Mouse (Mus musculus): ENCODE results near the gene Snx21. TPM values are rescaled to one million over a fixed set of nuclear protein-coding genes. Genes with fewer than 3 reads are reported as not detected.

Snx21 gene
- polyA plus RNA-seq, 1 experiment from 2014 or later, result 35.6 TPM

Other genes starting within 250 kb of the Snx21 start
- 1.4 and 3.0 TPM in 2 replicates for gene Wfdc2, start 223.4 kb upstream of the Snx21 start, polyA plus RNA-seq (2015; fragmentation: Nextera tagmentation; extraction: Ambion mirVana)
- not detected in 2 replicates for gene Spint3, start 212.4 kb upstream of the Snx21 start, polyA plus RNA-seq (2015; fragmentation: Nextera tagmentation; extraction: Ambion mirVana)
- not detected in 2 replicates for gene Wfdc6a, start 200.4 kb upstream of the Snx21 start, polyA plus RNA-seq (2015; fragmentation: Nextera tagmentation; extraction: Ambion mirVana)
- gene Eppin, start 192.2 kb upstream of the Snx21 start, polyA plus RNA-seq (2015; fragmentation: Nextera tagmentation; extraction: Ambion mirVana), result not detected in 2 replicates
- not detected in 2 replicates for gene Wfdc6b, start 172.3 kb upstream of the Snx21 start, polyA plus RNA-seq (2015; fragmentation: Nextera tagmentation; extraction: Ambion mirVana)
- not detected in 2 replicates for gene Wfdc8, start 172.2 kb upstream of the Snx21 start, polyA plus RNA-seq (2015; fragmentation: Nextera tagmentation; extraction: Ambion mirVana)
- not detected in 2 replicates for gene Wfdc16, start 147.0 kb upstream of the Snx21 start, polyA plus RNA-seq (2015; fragmentation: Nextera tagmentation; extraction: Ambion mirVana)
- not detected in 2 replicates for gene Wfdc10, start 129.8 kb upstream of the Snx21 start, polyA plus RNA-seq (2015; fragmentation: Nextera tagmentation; extraction: Ambion mirVana)
- not detected in 2 replicates for gene Wfdc9, start 129.2 kb upstream of the Snx21 start, polyA plus RNA-seq (2015; fragmentation: Nextera tagmentation; extraction: Ambion mirVana)
- gene Wfdc11, start 111.7 kb upstream of the Snx21 start, polyA plus RNA-seq (2015; fragmentation: Nextera tagmentation; extraction: Ambion mirVana), result not detected in 2 replicates
- not detected in 2 replicates for gene Wfdc13, start 100.7 kb upstream of the Snx21 start, polyA plus RNA-seq (2015; fragmentation: Nextera tagmentation; extraction: Ambion mirVana)
- gene Spint4, start 87.3 kb upstream of the Snx21 start, polyA plus RNA-seq (2015; fragmentation: Nextera tagmentation; extraction: Ambion mirVana), result not detected in 2 replicates
- gene Spint5, start 70.5 kb upstream of the Snx21 start, polyA plus RNA-seq (2015; fragmentation: Nextera tagmentation; extraction: Ambion mirVana), result not detected in 2 replicates
- 1.4 and 1.7 TPM in 2 replicates for gene Wfdc3, start 39.9 kb upstream of the Snx21 start, polyA plus RNA-seq (2015; fragmentation: Nextera tagmentation; extraction: Ambion mirVana)
- gene Dnttip1, start 39.8 kb upstream of the Snx21 start, polyA plus RNA-seq (2015; fragmentation: Nextera tagmentation; extraction: Ambion mirVana), result 67.5 and 72.9 TPM in 2 replicates
- 148 and 173 TPM in 2 replicates for gene Ube2c, start 15.9 kb upstream of the Snx21 start, polyA plus RNA-seq (2015; fragmentation: Nextera tagmentation; extraction: Ambion mirVana)
- gene Tnnc2, start 5.9 kb upstream of the Snx21 start, polyA plus RNA-seq (2015; fragmentation: Nextera tagmentation; extraction: Ambion mirVana), result 1.1 TPM in 1 of 2 replicates, not detected in the other
- 16.3 and 19.3 TPM in 2 replicates for gene Acot8, start 19.1 kb downstream of the Snx21 start, polyA plus RNA-seq (2015; fragmentation: Nextera tagmentation; extraction: Ambion mirVana)
- 14.8 and 15.4 TPM in 2 replicates for gene Zswim3, start 19.3 kb downstream of the Snx21 start, polyA plus RNA-seq (2015; fragmentation: Nextera tagmentation; extraction: Ambion mirVana)
- 24.2 and 26.8 TPM in 2 replicates for gene Zswim1, start 36.9 kb downstream of the Snx21 start, polyA plus RNA-seq (2015; fragmentation: Nextera tagmentation; extraction: Ambion mirVana)
- 0.47 TPM in 1 of 2 replicates, not detected in the other for gene Spata25, start 42.7 kb downstream of the Snx21 start, polyA plus RNA-seq (2015; fragmentation: Nextera tagmentation; extraction: Ambion mirVana)
- gene Ctsa, start 47.0 kb downstream of the Snx21 start, polyA plus RNA-seq (2015; fragmentation: Nextera tagmentation; extraction: Ambion mirVana), result 98.9 and 102 TPM in 2 replicates
- gene Neurl2, start 47.6 kb downstream of the Snx21 start, polyA plus RNA-seq (2015; fragmentation: Nextera tagmentation; extraction: Ambion mirVana), result 5.9 and 7.0 TPM in 2 replicates
- 45.7 and 63.9 TPM in 2 replicates for gene Pltp, start 71.9 kb downstream of the Snx21 start, polyA plus RNA-seq (2015; fragmentation: Nextera tagmentation; extraction: Ambion mirVana)
- gene Pcif1, start 93.5 kb downstream of the Snx21 start, polyA plus RNA-seq (2015; fragmentation: Nextera tagmentation; extraction: Ambion mirVana), result 79.3 and 93.7 TPM in 2 replicates
- 16.2 and 19.9 TPM in 2 replicates for gene Zfp335, start 125.9 kb downstream of the Snx21 start, polyA plus RNA-seq (2015; fragmentation: Nextera tagmentation; extraction: Ambion mirVana)
- gene Mmp9, start 155.0 kb downstream of the Snx21 start, polyA plus RNA-seq (2015; fragmentation: Nextera tagmentation; extraction: Ambion mirVana), result 16.9 and 20.6 TPM in 2 replicates
- 13.1 and 22.4 TPM in 2 replicates for gene Slc12a5, start 175.0 kb downstream of the Snx21 start, polyA plus RNA-seq (2015; fragmentation: Nextera tagmentation; extraction: Ambion mirVana)
- 128 and 138 TPM in 2 replicates for gene Ncoa5, start 249.0 kb downstream of the Snx21 start, polyA plus RNA-seq (2015; fragmentation: Nextera tagmentation; extraction: Ambion mirVana)